Mouse (Mus musculus): ENCODE measurements around the gene Mcl1.

DNA sequence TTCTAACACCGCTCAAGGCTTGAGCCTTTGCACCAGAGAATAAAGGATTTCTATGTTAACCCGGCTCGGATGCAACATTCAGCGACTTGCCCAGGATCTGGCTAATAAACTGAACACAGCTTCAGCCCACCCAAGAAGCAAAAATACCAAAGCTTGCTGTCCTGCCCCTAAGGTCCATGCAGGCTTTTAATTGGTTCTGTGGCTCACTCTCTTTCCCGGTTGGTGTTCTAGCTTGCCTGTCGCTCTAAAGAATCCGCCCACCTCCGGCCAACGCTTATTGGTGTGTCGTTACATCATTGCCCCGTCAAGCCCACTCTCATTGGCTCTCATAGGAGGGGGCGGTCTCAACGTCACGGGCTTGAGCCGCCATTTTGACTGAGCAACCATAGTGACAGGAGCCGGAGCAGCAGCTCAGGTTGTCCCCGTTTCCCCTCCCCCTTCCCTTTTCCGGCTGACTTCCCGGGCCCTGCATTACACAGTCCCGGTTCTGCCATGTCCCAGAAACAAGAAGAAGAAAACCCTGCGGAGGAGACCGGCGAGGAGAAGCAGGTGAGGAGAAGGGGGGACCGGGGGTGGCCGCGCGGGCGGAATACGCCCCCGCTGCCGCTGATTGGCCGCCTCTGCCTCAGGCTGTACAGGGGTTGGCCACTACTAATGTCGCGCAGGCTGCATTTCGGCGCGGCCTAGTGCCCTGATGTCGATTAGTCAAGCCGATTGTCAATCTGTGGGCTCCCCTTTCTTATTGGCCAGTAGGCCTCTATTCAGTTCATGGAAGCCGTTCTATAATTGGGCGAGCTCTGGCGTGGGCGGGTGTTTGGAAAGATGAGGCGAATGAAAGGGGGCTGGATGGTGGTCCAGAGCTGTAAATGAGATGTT is 33.7 kb upstream of the Mcl1 start, which contains the start of gene Ensa:
- TF ChIP-seq FOSL1 (IDR thresholded peaks at IDR 0.05; ENCODE audit: insufficient read depth, low read length, poor library complexity, severe bottlenecking) (no peak), CTCF (IDR thresholded peaks at IDR 0.05; ENCODE audit: control insufficient read depth, insufficient read depth, insufficient read length) (no peak), USF1 (IDR thresholded peaks at IDR 0.05; ENCODE audit: low read depth) (no peak)

All from C2C12 (cell line).